Mouse (Mus musculus): ENCODE data around the gene Fam189a2. TPM values are rescaled to one million over a fixed set of nuclear protein-coding genes. Genes with fewer than 3 reads are reported as not detected.

The Fam189a2 gene
- total RNA-seq, 2 experiments from 2014 or later: 9.7 to 10.4 TPM

- TF ChIP-seq CTCF (IDR thresholded peaks at IDR 0.05): no peak
- H3K27ac ChIP-seq: no peak overlapping the region
- no peak overlapping the region for H3K4me3 ChIP-seq
- DNase-seq (ENCODE audit: extremely low spot score in 1 of 2, low spot score in 2 of 2): no peak
- intact Hi-C loops (cut with DNase I): no loop called here
Measured at GRCm38 (mm10) chr19:24023351-24023750, 7.5 kb downstream of the Fam189a2 start.

GRCm38 (mm10) chr19:24022771-24023170, 8.0 kb downstream of the Fam189a2 start:
- intact Hi-C loops (cut with DNase I): no loop called here
- no peak for TF ChIP-seq CTCF (IDR thresholded peaks at IDR 0.05)
- no peak for DNase-seq (ENCODE audit: extremely low spot score in 1 of 2, low spot score in 2 of 2)

GRCm38 (mm10) chr19:24022301-24022700, 8.5 kb downstream of the Fam189a2 start:
- Histone ChIP-seq H3K27ac (no peak overlapping the region), H3K4me3 (no peak overlapping the region)
- no peak for DNase-seq (ENCODE audit: extremely low spot score in 1 of 2, low spot score in 2 of 2)
- no peak for TF ChIP-seq CTCF (IDR thresholded peaks at IDR 0.05)
- intact Hi-C loops (cut with DNase I): no loop called here

More at GRCm38 (mm10) chr19:24022771-24023170, 8.0 kb downstream of the Fam189a2 start:
- Histone ChIP-seq H3K27ac (no peak overlapping the region), H3K4me3 (no peak overlapping the region)

- no peak for DNase-seq (ENCODE audit: extremely low spot score in 1 of 2, low spot score in 2 of 2)
- no peak for TF ChIP-seq CTCF (IDR thresholded peaks at IDR 0.05)
- no peak overlapping the region for H3K4me3 ChIP-seq
- H3K27ac ChIP-seq: no peak overlapping the region
- intact Hi-C loops (cut with DNase I): loop anchor here (2.0 kb wide), 1 partner anchor 52 kb away; no protein-coding TSS in a partner anchor
Measured at GRCm38 (mm10) chr19:24020736-24021135, 10.1 kb downstream of the Fam189a2 start.

- intact Hi-C loops (cut with DNase I): loop anchor here (2.0 kb wide), 1 partner anchor 51 kb away; no protein-coding TSS in a partner anchor
- no peak for TF ChIP-seq CTCF (IDR thresholded peaks at IDR 0.05)
- H3K4me3 ChIP-seq: no peak overlapping the region
- DNase-seq (ENCODE audit: extremely low spot score in 1 of 2, low spot score in 2 of 2): no peak
- no peak overlapping the region for H3K27ac ChIP-seq
Measured at GRCm38 (mm10) chr19:24019609-24020008, 11.2 kb downstream of the Fam189a2 start.

GRCm38 (mm10) chr19:24018396-24018795, 12.4 kb downstream of the Fam189a2 start:
- TF ChIP-seq CTCF (IDR thresholded peaks at IDR 0.05): no peak
- Histone ChIP-seq H3K4me3 (no peak overlapping the region), H3K27ac (no peak overlapping the region)
- intact Hi-C loops (cut with DNase I): no loop called here
- no peak for DNase-seq (ENCODE audit: extremely low spot score in 1 of 2, low spot score in 2 of 2)

GRCm38 (mm10) chr19:24017892-24018291, 12.9 kb downstream of the Fam189a2 start:
- Histone ChIP-seq H3K27ac (no peak overlapping the region), H3K4me3 (no peak overlapping the region)
- intact Hi-C loops (cut with DNase I): no loop called here
- no peak for TF ChIP-seq CTCF (IDR thresholded peaks at IDR 0.05)
- no peak for DNase-seq (ENCODE audit: extremely low spot score in 1 of 2, low spot score in 2 of 2)

GRCm38 (mm10) chr19:24017427-24017826, 13.4 kb downstream of the Fam189a2 start:
- intact Hi-C loops (cut with DNase I): no loop called here
- DNase-seq (ENCODE audit: extremely low spot score in 1 of 2, low spot score in 2 of 2): no peak
- no peak for TF ChIP-seq CTCF (IDR thresholded peaks at IDR 0.05)
- H3K27ac ChIP-seq: peak overlapping the region; percentile 36; the same call in 1 of the 2 replicates
- H3K4me3 ChIP-seq: no peak overlapping the region

- no peak for DNase-seq (ENCODE audit: extremely low spot score in 1 of 2, low spot score in 2 of 2)
- TF ChIP-seq CTCF (IDR thresholded peaks at IDR 0.05): no peak
- peak overlapping the region; percentile 36; the same call in 1 of the 2 replicates for H3K27ac ChIP-seq
Measured at GRCm38 (mm10) chr19:24016706-24017386, 14.0 kb downstream of the Fam189a2 start.

GRCm38 (mm10) chr19:24013241-24013640, 17.6 kb downstream of the Fam189a2 start:
- DNase-seq (ENCODE audit: extremely low spot score in 1 of 2, low spot score in 2 of 2): no peak
- no peak for TF ChIP-seq CTCF (IDR thresholded peaks at IDR 0.05)
- Histone ChIP-seq H3K4me3 (no peak overlapping the region), H3K27ac (no peak overlapping the region)
- intact Hi-C loops (cut with DNase I): no loop called here

More at GRCm38 (mm10) chr19:24016706-24017386, 14.0 kb downstream of the Fam189a2 start:
- intact Hi-C loops (cut with DNase I): no loop called here
- H3K4me3 ChIP-seq: no peak overlapping the region

GRCm38 (mm10) chr19:24012479-24012878, 18.3 kb downstream of the Fam189a2 start:
- intact Hi-C loops (cut with DNase I): no loop called here
- H3K4me3 ChIP-seq: no peak overlapping the region
- TF ChIP-seq CTCF (IDR thresholded peaks at IDR 0.05): no peak
- no peak overlapping the region for H3K27ac ChIP-seq
- DNase-seq (ENCODE audit: extremely low spot score in 1 of 2, low spot score in 2 of 2): no peak

- Histone ChIP-seq H3K4me3 (no peak overlapping the region), H3K27ac (no peak overlapping the region)
- no peak for DNase-seq (ENCODE audit: extremely low spot score in 1 of 2, low spot score in 2 of 2)
- TF ChIP-seq CTCF (IDR thresholded peaks at IDR 0.05): no peak
- intact Hi-C loops (cut with DNase I): no loop called here
Measured at GRCm38 (mm10) chr19:24007638-24008360, 23.0 kb downstream of the Fam189a2 start.
